8 mouse cellular contexts compared by ENCODE assay signal in genomic region chr13:51946171-51946570, GRCm38 (mm10).
DNase-seq lines count a peak whose midpoint lies in the region.

No protein-coding gene starts in this region.

- DNase-seq in cerebellum, postnatal 14 days: peak; percentile 30 to 40
- DNase-seq in cerebellum, adult 9-11 months: no peak
- DNase-seq in 3134 (ENCODE audit: extremely low read depth, insufficient read length, low spot score): peak; percentile 28
- DNase-seq in gastrocnemius, postnatal 25 days: peak; percentile 51
- DNase-seq in kidney, postnatal 4 days: peak; percentile 56 to 76
- DNase-seq in ovary, postnatal 36 days (ENCODE audit: low spot score): peak; percentile 38
- DNase-seq in frontal cortex, postnatal 36 days (ENCODE audit: low spot score in 2 of 2): no peak
- no peak for DNase-seq in cerebellum, adult 18-20 months

Comparison
In these comparisons a context has a peak if more than half of its experiments do, and no peak if none do; other contexts are left out.
1. DNase-seq: peak in cerebellum, postnatal 14 days (2 of 2), 3134 (single experiment), gastrocnemius, postnatal 25 days (single experiment), kidney, postnatal 4 days (2 of 2) and ovary, postnatal 36 days (single experiment); none in cerebellum, adult 9-11 months (single experiment), frontal cortex, postnatal 36 days (0 of 2) and cerebellum, adult 18-20 months (0 of 2).